Mouse (Mus musculus) ovary, postnatal 14 days (tissue): ENCODE measurements around the gene Eif2d.
A peak's percentile ranks its signal among the peaks of the same experiment; 100 is the strongest.

Experiments
- DNase-seq: peaks from one replicate; pipeline ENCODE4 v3.0.0; 2022; ENCODE audit warnings: low spot score

Gene Eif2d

GRCm38 (mm10) chr1:131153018-131153629, at the start of gene Eif2d:
TSS of gene Eif2d (plus strand) at chr1:131153181.
- DNase-seq = peak; percentile 81

GRCm38 (mm10) chr1:131103776-131104424, 49.1 kb upstream of the Eif2d start:
- no peak for DNase-seq

- DNase-seq = no peak
Measured at GRCm38 (mm10) chr1:131107575-131108308, 45.2 kb upstream of the Eif2d start.

GRCm38 (mm10) chr1:131110525-131111106, 42.4 kb upstream of the Eif2d start:
- DNase-seq = no peak

GRCm38 (mm10) chr1:131112576-131112975, 40.4 kb upstream of the Eif2d start:
- DNase-seq = no peak

- DNase-seq = peak; percentile 66
Measured at GRCm38 (mm10) chr1:131115932-131116331, 37.0 kb upstream of the Eif2d start.

GRCm38 (mm10) chr1:131116430-131117011, 36.5 kb upstream of the Eif2d start:
- DNase-seq = no peak

GRCm38 (mm10) chr1:131118530-131118929, 34.5 kb upstream of the Eif2d start:
- no peak for DNase-seq

- no peak for DNase-seq
Measured at GRCm38 (mm10) chr1:131119026-131119425, 34.0 kb upstream of the Eif2d start.

GRCm38 (mm10) chr1:131121987-131122386, 31.0 kb upstream of the Eif2d start:
- DNase-seq = no peak

- no peak for DNase-seq
Measured at GRCm38 (mm10) chr1:131123522-131124265, 29.3 kb upstream of the Eif2d start.

- DNase-seq = no peak
Measured at GRCm38 (mm10) chr1:131125987-131126744, 26.8 kb upstream of the Eif2d start.

GRCm38 (mm10) chr1:131134231-131134630, 18.8 kb upstream of the Eif2d start:
- no peak for DNase-seq

- DNase-seq = no peak
Measured at GRCm38 (mm10) chr1:131134942-131135522, 17.9 kb upstream of the Eif2d start.

GRCm38 (mm10) chr1:131135960-131136629, 16.9 kb upstream of the Eif2d start:
- DNase-seq = no peak

GRCm38 (mm10) chr1:131137111-131137510, 15.9 kb upstream of the Eif2d start:
- DNase-seq = no peak

- peak; percentile 9 for DNase-seq
Measured at GRCm38 (mm10) chr1:131137717-131138118, 15.3 kb upstream of the Eif2d start.

- peak; percentile 86 for DNase-seq
Measured at GRCm38 (mm10) chr1:131138191-131139016, 14.6 kb upstream of the Eif2d start, which contains the start of gene Dyrk3. TSS of gene Dyrk3 (minus strand) at chr1:131138340.
